Mouse (Mus musculus) mesoderm, embryonic 11.5 days (tissue): ENCODE data around the gene Ralgps1.
"Not testable (repeated sequence)": the region's sequence is repeated elsewhere in the genome, so short reads cannot be mapped to it uniquely, and the experiment has no call there.

Source experiments
- DNase-seq: peaks from one replicate; pipeline ENCODE4 v3.0.0-alpha.2; 2012; ENCODE audit warnings: low read depth, low spot score

Ralgps1 gene

GRCm38 (mm10) chr2:33134766-33135490 is 236.4 kb downstream of the Ralgps1 start:
- DNase-seq, result no peak

GRCm38 (mm10) chr2:33132306-33132705 is 239.0 kb downstream of the Ralgps1 start:
- no peak for DNase-seq

GRCm38 (mm10) chr2:33131500-33132092 is 239.7 kb downstream of the Ralgps1 start, which contains the start of gene Garnl3:
Gene Garnl3, minus strand, starts transcription at chr2:33131654.
- peak; percentile 63 for DNase-seq

- DNase-seq, result peak; percentile 96
These were observed 240.5 kb downstream of the Ralgps1 start for GRCm38 (mm10) chr2:33130526-33131483.

- no peak for DNase-seq
These were observed 241.2 kb downstream of the Ralgps1 start for GRCm38 (mm10) chr2:33130141-33130525.

- DNase-seq, result no peak
These were observed 241.6 kb downstream of the Ralgps1 start for GRCm38 (mm10) chr2:33129696-33130095.

- DNase-seq, result no peak
These were observed 242.3 kb downstream of the Ralgps1 start for GRCm38 (mm10) chr2:33129005-33129404.

GRCm38 (mm10) chr2:33127271-33127670 is 244.0 kb downstream of the Ralgps1 start:
- DNase-seq, result no peak

DNA sequence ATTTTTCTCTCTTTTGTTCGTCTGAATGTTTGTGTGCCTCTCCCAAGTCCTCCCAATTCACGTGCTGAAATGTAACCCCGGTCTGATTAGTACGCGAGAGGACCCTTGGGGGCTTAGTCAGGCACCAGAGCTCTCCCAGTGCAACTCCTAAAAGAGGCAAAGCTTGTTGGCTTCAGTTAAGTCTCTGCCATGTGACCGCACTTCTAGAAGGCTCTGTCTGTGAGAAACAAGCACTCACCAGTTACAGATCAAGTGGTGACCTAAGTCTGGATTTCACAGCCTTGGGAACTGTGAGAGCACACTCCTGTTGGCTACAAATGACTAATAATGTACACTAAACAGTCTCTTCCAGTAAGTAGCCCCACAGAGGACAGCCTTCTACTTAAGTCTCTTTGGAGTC is 248.4 kb downstream of the Ralgps1 start:
- no peak for DNase-seq

- no peak for DNase-seq
These were observed 270.8 kb downstream of the Ralgps1 start for GRCm38 (mm10) chr2:33100536-33100935.

- DNase-seq, result not testable (repeated sequence)
These were observed 274.0 kb downstream of the Ralgps1 start for GRCm38 (mm10) chr2:33097326-33097725.

DNA sequence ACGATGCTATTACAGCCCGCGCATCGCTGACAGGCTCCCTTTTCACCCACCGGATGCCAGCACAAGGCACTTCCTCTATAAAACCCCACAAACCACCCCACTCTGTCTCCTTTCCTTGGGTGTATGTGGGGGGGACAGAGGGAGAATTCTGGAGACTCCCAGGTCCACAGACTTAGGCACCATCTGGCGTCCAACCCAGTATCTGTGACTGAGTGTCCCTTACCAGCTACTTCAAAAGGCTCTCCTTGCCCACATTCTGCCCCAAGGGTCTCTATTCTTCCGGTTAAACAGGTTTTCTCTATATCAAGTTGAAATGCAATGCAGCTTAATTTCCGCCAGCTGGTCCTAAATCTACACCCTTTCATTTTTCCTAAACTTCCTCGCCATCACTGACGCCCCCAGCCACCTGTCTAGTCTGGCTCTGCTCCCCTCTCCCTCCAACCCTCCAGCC is 276.0 kb downstream of the Ralgps1 start:
- peak; percentile 11 for DNase-seq

DNA sequence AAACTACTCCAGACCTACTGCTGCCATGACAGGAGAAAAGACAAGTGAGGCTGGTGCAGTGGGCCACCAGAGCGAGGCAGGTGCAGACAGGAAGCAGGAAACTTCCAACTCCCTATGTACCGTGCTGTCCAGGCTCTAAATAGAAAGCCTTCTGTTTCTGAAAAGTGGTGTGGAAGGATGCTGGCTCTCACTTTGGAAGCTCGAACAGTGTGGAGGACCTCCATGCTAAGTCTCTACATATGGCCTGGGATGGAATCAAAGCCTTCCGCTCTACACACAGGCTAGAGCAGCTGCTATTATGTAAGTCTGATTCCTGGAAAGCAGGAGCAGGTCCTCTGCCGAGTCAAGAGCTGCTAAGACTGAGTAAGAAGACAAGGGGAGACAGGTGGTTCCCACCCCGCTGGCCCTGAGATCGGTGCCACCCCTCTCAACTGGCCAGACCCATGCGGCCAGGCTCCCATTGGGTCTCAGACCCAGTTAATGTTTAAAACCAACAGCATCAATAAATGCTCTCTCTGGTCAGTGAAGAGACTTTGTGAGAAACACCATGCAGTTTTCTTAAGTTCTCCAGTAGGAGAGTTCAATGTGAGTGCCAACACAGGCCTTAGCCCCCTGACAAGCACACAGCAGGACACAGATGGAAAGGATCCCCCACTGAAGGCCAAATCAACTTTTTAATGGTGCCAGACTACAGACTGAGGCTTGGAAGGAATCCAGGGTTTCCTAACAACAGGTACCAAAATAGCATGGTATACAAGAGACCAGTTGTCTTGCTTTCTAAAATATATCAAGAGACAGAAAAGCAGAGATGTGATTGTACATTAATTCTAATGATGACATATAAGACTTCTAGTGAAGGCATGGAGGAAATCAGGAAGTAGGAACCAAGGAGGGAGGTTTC is 280.4 kb downstream of the Ralgps1 start:
- no peak for DNase-seq

DNA sequence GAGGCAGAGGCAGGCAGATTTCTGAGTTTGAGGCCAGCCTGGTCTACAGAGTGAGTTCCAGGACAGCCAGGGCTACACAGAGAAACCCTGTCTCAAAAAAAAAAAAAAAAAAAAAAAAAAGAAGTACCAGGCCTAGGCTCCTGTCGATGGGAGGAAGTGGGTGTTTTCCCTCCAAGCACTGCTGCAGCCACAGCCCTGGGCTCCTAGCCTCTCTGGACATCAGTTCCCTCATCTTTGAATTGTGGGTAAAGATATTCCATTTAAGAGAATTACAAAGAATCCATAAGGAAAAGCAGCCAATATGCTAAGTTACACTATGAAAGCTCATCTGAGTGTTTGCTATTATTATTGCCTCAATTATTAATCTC is 281.3 kb downstream of the Ralgps1 start:
- DNase-seq, result not testable (repeated sequence)

- no peak for DNase-seq
These were observed 281.8 kb downstream of the Ralgps1 start for GRCm38 (mm10) chr2:33089356-33090032.

DNA sequence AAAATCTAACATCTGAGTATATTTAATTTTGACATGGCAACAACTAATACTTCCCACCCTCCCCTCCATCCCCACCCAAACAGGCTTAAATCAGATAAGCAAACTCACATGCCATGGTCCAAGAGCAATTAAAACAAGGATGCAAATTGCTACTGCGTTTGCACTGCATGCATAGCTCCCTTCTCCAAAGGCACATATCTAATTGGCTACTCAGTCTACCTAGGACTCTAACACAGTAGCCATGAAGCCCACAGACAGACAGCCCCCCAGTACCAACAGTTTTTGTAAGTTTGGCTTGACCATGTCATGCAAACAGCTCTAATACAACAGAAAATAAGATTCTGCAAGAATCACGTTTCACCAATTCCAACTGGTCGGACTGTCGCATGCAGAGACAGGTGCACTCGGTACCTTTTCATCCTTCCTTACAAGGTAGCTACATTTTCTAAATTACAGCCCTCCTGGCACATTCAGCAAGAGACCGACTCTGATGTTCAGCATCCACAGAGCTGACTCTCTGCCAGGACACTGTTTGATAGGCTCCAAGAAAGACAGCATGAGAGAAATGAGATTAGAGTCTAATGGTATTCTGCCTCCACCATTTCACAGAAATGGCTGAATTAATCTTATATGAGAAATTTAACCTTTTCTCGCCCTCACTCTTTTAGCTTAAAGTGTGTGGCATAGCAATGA is 284.5 kb downstream of the Ralgps1 start:
- DNase-seq, result no peak

DNA sequence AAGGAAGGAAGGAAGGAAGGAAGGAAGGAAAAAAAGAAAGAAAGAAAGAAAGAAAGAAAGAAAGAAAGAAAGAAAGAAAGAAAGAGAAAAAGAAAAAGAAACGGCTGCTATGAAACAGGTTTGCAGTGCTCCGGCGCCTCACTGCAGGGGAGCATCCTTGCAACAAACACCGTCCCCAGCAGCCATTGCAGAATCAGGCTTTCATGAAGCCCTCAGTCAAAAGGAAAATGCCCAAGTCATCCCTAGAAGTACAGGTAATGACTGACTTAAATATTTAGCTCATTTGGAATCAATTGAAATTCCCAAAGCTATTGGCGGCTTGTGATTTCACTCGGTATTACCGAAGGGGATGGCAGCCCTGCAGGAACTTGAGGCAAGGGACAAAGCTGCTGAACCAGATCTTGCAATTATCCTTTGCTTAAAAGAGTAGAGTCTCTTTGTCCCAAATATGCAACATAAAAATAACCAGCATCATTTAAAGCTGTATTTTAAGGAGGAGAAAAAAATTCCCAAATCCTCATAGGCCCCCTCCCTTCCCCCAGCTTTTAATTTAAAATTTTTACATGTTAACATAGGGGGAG is 285.2 kb downstream of the Ralgps1 start:
- no peak for DNase-seq

GRCm38 (mm10) chr2:33084221-33084620 is 287.1 kb downstream of the Ralgps1 start:
- DNase-seq, result no peak
